In genomic region chr5:34931516-34932457, GRCm38 (mm10) we compare ENCODE assay signal across 9 mouse cellular contexts. TPM values are rescaled to one million over a fixed set of nuclear protein-coding genes. Genes with fewer than 3 reads are reported as not detected.
DNase-seq lines count a peak whose midpoint lies in the region; ATAC-seq and TF ChIP-seq lines count a peak whose summit lies in the region.
"Had no signal": no experiment of that assay in that cellular context is flagged by ENCODE, and none has a peak within 500 bp of the region (broad histone marks: within the 10 kb centered on the region; RNA-seq: fewer than 3 reads in every experiment).

No protein-coding gene starts in this region.

- TF ChIP-seq EP300 in liver, embryonic 14.5 days (IDR thresholded peaks at IDR 0.05; ENCODE audit: low read depth): no peak

- peak overlapping the region; percentile 80 for H3K27ac ChIP-seq in midbrain, embryonic 10.5 days (replicated peaks)
- no peak overlapping the region; the same call in 1 of the 2 replicates for H3K27ac ChIP-seq in midbrain, embryonic 11.5 days (ENCODE audit: low read depth, low read length)
- peak overlapping the region; percentile 75 for H3K27ac ChIP-seq in heart, embryonic 15.5 days
- peak overlapping the region; percentile 65 for H3K27ac ChIP-seq in liver, embryonic 14.5 days
- peak overlapping the region; percentile 26 for H3K27ac ChIP-seq in stomach, embryonic 15.5 days
- H3K27ac ChIP-seq: neural tube, embryonic 12.5 days had no signal

- H3K36me3 ChIP-seq in midbrain, embryonic 10.5 days: no peaks in the 10 kb centered on the region
- H3K36me3 ChIP-seq in midbrain, embryonic 11.5 days (ENCODE audit: control insufficient read depth, insufficient read depth, low read length): no peaks in the 10 kb centered on the region
- H3K36me3 ChIP-seq in heart, embryonic 15.5 days: no peaks in the 10 kb centered on the region
- H3K36me3 ChIP-seq in liver, embryonic 14.5 days (replicated peaks; ENCODE audit: control insufficient read depth, insufficient read depth, low read depth): no peaks in the 10 kb centered on the region
- H3K36me3 ChIP-seq in stomach, embryonic 15.5 days: no peaks in the 10 kb centered on the region
- H3K36me3 ChIP-seq: neural tube, embryonic 12.5 days had no signal

- H3K4me1 ChIP-seq in midbrain, embryonic 10.5 days: peaks cover 28% of the 10 kb centered on the region
- H3K4me1 ChIP-seq in midbrain, embryonic 11.5 days (ENCODE audit: control insufficient read depth, insufficient read depth, low read length): peaks cover 6% of the 10 kb centered on the region; the same call in 1 of the 2 replicates
- peaks cover 17% of the 10 kb centered on the region for H3K4me1 ChIP-seq in heart, embryonic 15.5 days (replicated peaks)
- H3K4me1 ChIP-seq in liver, embryonic 14.5 days (replicated peaks; ENCODE audit: control insufficient read depth in 2 of 2, insufficient read depth in 2 of 2, low read length in 1 of 2): peaks cover 35 to 44% of the 10 kb centered on the region in 2 experiments
- H3K4me1 ChIP-seq in stomach, embryonic 15.5 days: 0 out of 2 replicates have a peak, but pooled peaks cover 5% of the 10 kb centered on the region

- 74% methylated on average over 11 of the region's 11 CpGs for WGBS in midbrain, embryonic 10.5 days
- 69% methylated on average over 11 of the region's 11 CpGs for WGBS in midbrain, embryonic 11.5 days
- WGBS in heart, embryonic 15.5 days: 30% methylated on average over 11 of the region's 11 CpGs
- WGBS in liver, embryonic 14.5 days (ENCODE audit: insufficient replicate concordance): 56% methylated on average over 11 of the region's 11 CpGs
- WGBS in stomach, embryonic 15.5 days: 42% methylated on average over 11 of the region's 11 CpGs

- no peak for ATAC-seq in midbrain, embryonic 11.5 days (ENCODE audit: low FRiP score)
- ATAC-seq in heart, embryonic 15.5 days (replicated peaks; ENCODE audit: insufficient number of reproducible peaks, insufficient read depth, low FRiP score, low read depth): no peak
- no peak for ATAC-seq in liver, embryonic 14.5 days (ENCODE audit: insufficient read depth)
- no peak for ATAC-seq in stomach, embryonic 15.5 days (ENCODE audit: insufficient read depth, low FRiP score, low read depth)

- no peak for TF ChIP-seq CTCF in liver, embryonic 14.5 days (IDR thresholded peaks at IDR 0.05; ENCODE audit: low read depth)

- H3K4me2 ChIP-seq in midbrain, embryonic 11.5 days: no peak overlapping the region
- peak overlapping the region; percentile 10; the same call in 1 of the 2 replicates for H3K4me2 ChIP-seq in heart, embryonic 15.5 days
- H3K4me2 ChIP-seq in liver, embryonic 14.5 days (ENCODE audit: low read depth): no peak overlapping the region
- H3K4me2 ChIP-seq in stomach, embryonic 15.5 days: no peak overlapping the region
- H3K4me2 ChIP-seq: neural tube, embryonic 12.5 days had no signal

- no peaks in the 10 kb centered on the region; the same call in 1 of the 2 replicates for H3K9me3 ChIP-seq in midbrain, embryonic 10.5 days (replicated peaks)
- no peaks in the 10 kb centered on the region for H3K9me3 ChIP-seq in midbrain, embryonic 11.5 days (ENCODE audit: control insufficient read depth, low read length)
- no peaks in the 10 kb centered on the region for H3K9me3 ChIP-seq in heart, embryonic 15.5 days (replicated peaks)
- H3K9me3 ChIP-seq in liver, embryonic 14.5 days (ENCODE audit: control insufficient read depth, low read length): no peaks in the 10 kb centered on the region
- H3K9me3 ChIP-seq in stomach, embryonic 15.5 days: no peaks in the 10 kb centered on the region
- H3K9me3 ChIP-seq: neural tube, embryonic 12.5 days had no signal

- H3K27me3 ChIP-seq in midbrain, embryonic 10.5 days (ENCODE audit: low read depth, poor library complexity, severe bottlenecking): no peaks in the 10 kb centered on the region
- H3K27me3 ChIP-seq in midbrain, embryonic 11.5 days (ENCODE audit: control insufficient read depth, insufficient read depth, low read length): no peaks in the 10 kb centered on the region
- H3K27me3 ChIP-seq in heart, embryonic 15.5 days: no peaks in the 10 kb centered on the region
- no peaks in the 10 kb centered on the region for H3K27me3 ChIP-seq in liver, embryonic 14.5 days (ENCODE audit: control insufficient read depth, insufficient read depth, low read length)
- H3K27me3 ChIP-seq in stomach, embryonic 15.5 days (replicated peaks): no peaks in the 10 kb centered on the region
- H3K27me3 ChIP-seq: neural tube, embryonic 12.5 days had no signal

- H3K4me3 ChIP-seq in midbrain, embryonic 10.5 days: no peak overlapping the region
- H3K4me3 ChIP-seq in midbrain, embryonic 11.5 days (ENCODE audit: low read depth, low read length): no peak overlapping the region
- no peak overlapping the region for H3K4me3 ChIP-seq in heart, embryonic 15.5 days
- no peak overlapping the region for H3K4me3 ChIP-seq in liver, embryonic 14.5 days (ENCODE audit: insufficient read depth in 1 of 2, low read depth in 2 of 2, low read length in 2 of 2)
- no peak overlapping the region for H3K4me3 ChIP-seq in stomach, embryonic 15.5 days (replicated peaks)
- H3K4me3 ChIP-seq: neural tube, embryonic 12.5 days had no signal

- H3K9ac ChIP-seq in midbrain, embryonic 11.5 days (ENCODE audit: low read length): no peak overlapping the region
- H3K9ac ChIP-seq in heart, embryonic 15.5 days: no peak overlapping the region
- peak overlapping the region; percentile 20; the same call in 1 of the 2 replicates for H3K9ac ChIP-seq in liver, embryonic 14.5 days (replicated peaks)
- H3K9ac ChIP-seq in stomach, embryonic 15.5 days: no peak overlapping the region
- H3K9ac ChIP-seq: neural tube, embryonic 12.5 days had no signal

- no peak for DNase-seq in midbrain, embryonic 10.5 days (ENCODE audit: low spot score)
- no peak for DNase-seq in midbrain, embryonic 11.5 days (ENCODE audit: low spot score, missing footprints)
- no peak for DNase-seq in liver, embryonic 14.5 days (ENCODE audit: low read depth in 3 of 3, low spot score in 3 of 3)
- no peak for DNase-seq in spleen, adult 12 weeks (ENCODE audit: low spot score)
- no peak for DNase-seq in urinary bladder, postnatal 4 days (ENCODE audit: low spot score in 2 of 2)
- DNase-seq in frontal cortex, postnatal 25 days (ENCODE audit: low spot score in 2 of 2): no peak

RNA-seq across cellular contexts. Expression of gene Rgs12, which starts 17.5 kb away (rescaled TPM):
- polyA plus RNA-seq in midbrain, embryonic 10.5 days (2016; fragmentation: Nextera tagmentation; extraction: Ambion mirVana): 62.9 and 74.4 TPM in 2 replicates
- 47.5 and 49.0 TPM in 2 replicates for polyA plus RNA-seq in midbrain, embryonic 11.5 days (2014; fragmentation: Nextera tagmentation; extraction: Ambion mirVana)
- 28.7 and 35.0 TPM in 2 replicates for polyA plus RNA-seq in heart, embryonic 15.5 days (2015; fragmentation: Nextera tagmentation; extraction: Ambion mirVana)
- polyA plus RNA-seq in liver, embryonic 14.5 days (2012; rRNA removed): 18.7 and 21.7 TPM in 2 replicates
- 17.1 and 20.4 TPM in 2 replicates for polyA plus RNA-seq in liver, embryonic 14.5 days (2014; fragmentation: Nextera tagmentation; extraction: Ambion mirVana)
- polyA plus RNA-seq in stomach, embryonic 15.5 days (2015; fragmentation: Nextera tagmentation; extraction: Ambion mirVana): 26.8 and 28.1 TPM in 2 replicates

RNA-seq across cellular contexts. Expression of gene Msantd1, which starts 24.0 kb away (rescaled TPM):
- 0.47 and 0.49 TPM in 2 replicates for polyA plus RNA-seq in midbrain, embryonic 10.5 days (2016; fragmentation: Nextera tagmentation; extraction: Ambion mirVana)
- 1.3 and 1.6 TPM in 2 replicates for polyA plus RNA-seq in midbrain, embryonic 11.5 days (2014; fragmentation: Nextera tagmentation; extraction: Ambion mirVana)
- polyA plus RNA-seq in heart, embryonic 15.5 days (2015; fragmentation: Nextera tagmentation; extraction: Ambion mirVana): 0.27 TPM in 1 of 2 replicates, not detected in the other
- polyA plus RNA-seq in liver, embryonic 14.5 days (2012; rRNA removed): 0.90 and 1.2 TPM in 2 replicates
- 0.17 and 0.27 TPM in 2 replicates for polyA plus RNA-seq in liver, embryonic 14.5 days (2014; fragmentation: Nextera tagmentation; extraction: Ambion mirVana)
- polyA plus RNA-seq in stomach, embryonic 15.5 days (2015; fragmentation: Nextera tagmentation; extraction: Ambion mirVana): 0.54 and 0.57 TPM in 2 replicates
